Mouse (Mus musculus): Measurements from ENCODE around the gene Mpp4. TPM values are rescaled to one million over a fixed set of nuclear protein-coding genes. Genes with fewer than 3 reads are reported as not detected.

The Mpp4 gene
- total and polyA plus RNA-seq, 3 experiments = 0.05 to 0.87 TPM; not detected in 1

GRCm38 (mm10) chr1:59185410-59185809, 22.2 kb upstream of the Mpp4 start:
- H3K36me3 ChIP-seq (replicated peaks) = peaks cover 74% of the 10 kb centered on the region
- DNase-seq (ENCODE audit: low spot score) = no peak
- peaks cover 27% of the 10 kb centered on the region for H3K4me1 ChIP-seq (ENCODE audit: insufficient read depth, low read depth, low read length)
- no peaks in the 10 kb centered on the region for H3K27me3 ChIP-seq (ENCODE audit: insufficient read depth, low read length)
- H3K9me3 ChIP-seq (replicated peaks) = no peaks in the 10 kb centered on the region
- TF ChIP-seq GATA2 (IDR thresholded peaks at IDR 0.05; ENCODE audit: borderline replicate concordance, low read depth, low read length) (no peak), TAL1 (conservative IDR thresholded peaks at IDR 0.05; ENCODE audit: low read depth, low read length) (no peak), GATA1 (IDR thresholded peaks at IDR 0.05; ENCODE audit: borderline replicate concordance, low read length) (no peak), CTCF (IDR thresholded peaks at IDR 0.05; ENCODE audit: low read depth, low read length) (no peak)
- no peak for ATAC-seq (ENCODE audit: extremely low read depth, insufficient number of reproducible peaks, low FRiP score, poor library complexity, severe bottlenecking)
- no peak overlapping the region for H3K4me3 ChIP-seq (ENCODE audit: low read depth, low read length)

- peak; percentile 51; the same call in 1 of the 2 replicates for TF ChIP-seq TAL1 (conservative IDR thresholded peaks at IDR 0.05; ENCODE audit: low read depth, low read length)
- TF ChIP-seq POLR2AphosphoS5 (IDR thresholded peaks at IDR 0.05; ENCODE audit: insufficient replicate concordance, low read depth, low read length) = no peak
- peak; percentile 28 for DNase-seq (ENCODE audit: low spot score)
- peak; percentile 58 for ATAC-seq (ENCODE audit: extremely low read depth, insufficient number of reproducible peaks, low FRiP score, poor library complexity, severe bottlenecking)
- peaks cover 37% of the 10 kb centered on the region for H3K4me1 ChIP-seq (ENCODE audit: insufficient read depth, low read depth, low read length)
- H3K27me3 ChIP-seq (ENCODE audit: insufficient read depth, low read length) = no peaks in the 10 kb centered on the region
- peaks cover 83% of the 10 kb centered on the region for H3K36me3 ChIP-seq (replicated peaks)
- H3K4me3 ChIP-seq (ENCODE audit: low read depth, low read length) = no peak overlapping the region
- no peaks in the 10 kb centered on the region for H3K9me3 ChIP-seq (replicated peaks)
Observed at GRCm38 (mm10) chr1:59183045-59183444, 19.9 kb upstream of the Mpp4 start.

- peaks cover 39% of the 10 kb centered on the region for H3K4me1 ChIP-seq (ENCODE audit: insufficient read depth, low read depth, low read length)
- DNase-seq (ENCODE audit: low spot score) (no peak), ATAC-seq (ENCODE audit: extremely low read depth, insufficient number of reproducible peaks, low FRiP score, poor library complexity, severe bottlenecking) (no peak)
- no peak for TF ChIP-seq POLR2AphosphoS5 (IDR thresholded peaks at IDR 0.05; ENCODE audit: insufficient replicate concordance, low read depth, low read length)
- H3K4me3 ChIP-seq (ENCODE audit: low read depth, low read length) = no peak overlapping the region
- H3K36me3 ChIP-seq (replicated peaks) = peaks cover 84% of the 10 kb centered on the region
- H3K9me3 ChIP-seq (replicated peaks) = no peaks in the 10 kb centered on the region
- no peaks in the 10 kb centered on the region for H3K27me3 ChIP-seq (ENCODE audit: insufficient read depth, low read length)
Observed at GRCm38 (mm10) chr1:59182373-59182772, 19.2 kb upstream of the Mpp4 start.

DNA sequence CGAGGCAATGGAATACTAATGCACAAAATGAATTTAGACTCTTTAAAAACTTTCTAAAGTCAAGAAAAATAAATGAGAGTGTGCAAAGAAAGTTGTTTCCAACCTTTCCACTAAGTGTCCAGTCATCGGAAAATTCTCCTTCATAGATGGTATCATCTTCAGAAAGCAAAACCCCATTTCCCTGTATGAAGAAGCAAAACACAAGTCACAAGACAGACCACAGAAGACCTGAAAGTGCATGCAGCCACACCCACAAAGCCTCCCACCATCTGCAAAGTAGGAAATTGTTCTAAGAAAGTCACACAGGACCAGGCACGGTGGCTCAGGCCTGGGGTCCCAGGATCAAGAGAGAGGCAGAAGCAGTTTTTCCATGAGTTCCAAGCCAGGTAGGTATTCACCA, 16.8 kb upstream of the Mpp4 start:
- Histone ChIP-seq H3K27me3 (ENCODE audit: insufficient read depth, low read length) (no peaks in the 10 kb centered on the region), H3K4me3 (ENCODE audit: low read depth, low read length) (no peak overlapping the region), H3K36me3 (replicated peaks) (peaks cover 77% of the 10 kb centered on the region), H3K4me1 (ENCODE audit: insufficient read depth, low read depth, low read length) (peaks cover 38% of the 10 kb centered on the region), H3K9me3 (replicated peaks) (no peaks in the 10 kb centered on the region)
- DNase-seq (ENCODE audit: low spot score) (no peak), ATAC-seq (ENCODE audit: extremely low read depth, insufficient number of reproducible peaks, low FRiP score, poor library complexity, severe bottlenecking) (no peak)
- no peak for TF ChIP-seq TAL1 (conservative IDR thresholded peaks at IDR 0.05; ENCODE audit: low read depth, low read length)
- TF ChIP-seq CTCF (IDR thresholded peaks at IDR 0.05; ENCODE audit: low read depth, low read length) = no peak
- TF ChIP-seq GATA2 (IDR thresholded peaks at IDR 0.05; ENCODE audit: borderline replicate concordance, low read depth, low read length) = no peak
- TF ChIP-seq POLR2AphosphoS5 (IDR thresholded peaks at IDR 0.05; ENCODE audit: insufficient replicate concordance, low read depth, low read length) = no peak
- no peak for TF ChIP-seq GATA1 (IDR thresholded peaks at IDR 0.05; ENCODE audit: borderline replicate concordance, low read length)

DNA sequence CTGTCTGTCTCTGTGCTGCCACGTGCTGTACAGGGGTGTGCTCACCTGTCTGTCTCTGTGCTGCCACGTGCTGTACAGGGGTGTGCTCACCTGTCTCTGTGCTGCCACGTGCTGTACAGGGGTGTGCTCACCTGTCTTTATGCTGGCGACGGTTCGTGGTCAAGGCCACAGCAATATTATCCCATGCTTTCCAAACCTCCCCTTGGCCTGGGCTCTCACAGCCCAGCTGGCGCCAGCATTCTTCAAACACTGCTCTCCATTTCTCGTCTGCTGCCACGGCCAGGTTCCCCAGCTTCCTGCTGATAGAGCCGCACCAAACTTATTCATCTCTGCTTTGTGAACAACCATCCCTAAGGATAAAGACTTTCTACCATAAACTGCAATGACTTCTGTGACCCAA, 15.2 kb upstream of the Mpp4 start:
- no peak overlapping the region for H3K4me3 ChIP-seq (ENCODE audit: low read depth, low read length)
- peaks cover 43% of the 10 kb centered on the region for H3K4me1 ChIP-seq (ENCODE audit: insufficient read depth, low read depth, low read length)
- H3K36me3 ChIP-seq (replicated peaks) = peaks cover 72% of the 10 kb centered on the region

GRCm38 (mm10) chr1:59174514-59175373, 11.6 kb upstream of the Mpp4 start:
- peaks cover 56% of the 10 kb centered on the region for H3K4me1 ChIP-seq (ENCODE audit: insufficient read depth, low read depth, low read length)
- H3K9me3 ChIP-seq (replicated peaks) = no peaks in the 10 kb centered on the region
- no peak overlapping the region for H3K4me3 ChIP-seq (ENCODE audit: low read depth, low read length)
- DNase-seq (ENCODE audit: low spot score) (no peak), ATAC-seq (ENCODE audit: extremely low read depth, insufficient number of reproducible peaks, low FRiP score, poor library complexity, severe bottlenecking) (no peak)
- H3K27me3 ChIP-seq (ENCODE audit: insufficient read depth, low read length) = no peaks in the 10 kb centered on the region
- TF ChIP-seq TAL1 (conservative IDR thresholded peaks at IDR 0.05; ENCODE audit: low read depth, low read length) = no peak
- no peak for TF ChIP-seq POLR2AphosphoS5 (IDR thresholded peaks at IDR 0.05; ENCODE audit: insufficient replicate concordance, low read depth, low read length)
- no peak for TF ChIP-seq GATA1 (IDR thresholded peaks at IDR 0.05; ENCODE audit: borderline replicate concordance, low read length)
- TF ChIP-seq GATA2 (IDR thresholded peaks at IDR 0.05; ENCODE audit: borderline replicate concordance, low read depth, low read length) = no peak
- TF ChIP-seq CTCF (IDR thresholded peaks at IDR 0.05; ENCODE audit: low read depth, low read length) = no peak
- H3K36me3 ChIP-seq (replicated peaks) = peaks cover 61% of the 10 kb centered on the region

More for the DNA sequence above, 15.2 kb upstream of the Mpp4 start:
- Histone ChIP-seq H3K9me3 (replicated peaks) (no peaks in the 10 kb centered on the region), H3K27me3 (ENCODE audit: insufficient read depth, low read length) (no peaks in the 10 kb centered on the region)
- TF ChIP-seq GATA2 (IDR thresholded peaks at IDR 0.05; ENCODE audit: borderline replicate concordance, low read depth, low read length) = no peak
- no peak for TF ChIP-seq GATA1 (IDR thresholded peaks at IDR 0.05; ENCODE audit: borderline replicate concordance, low read length)
- no peak for TF ChIP-seq TAL1 (conservative IDR thresholded peaks at IDR 0.05; ENCODE audit: low read depth, low read length)
- TF ChIP-seq POLR2AphosphoS5 (IDR thresholded peaks at IDR 0.05; ENCODE audit: insufficient replicate concordance, low read depth, low read length) = no peak
- no peak for TF ChIP-seq CTCF (IDR thresholded peaks at IDR 0.05; ENCODE audit: low read depth, low read length)
- no peak for DNase-seq (ENCODE audit: low spot score)
- no peak for ATAC-seq (ENCODE audit: extremely low read depth, insufficient number of reproducible peaks, low FRiP score, poor library complexity, severe bottlenecking)

Data from G1E (cell line).